Mouse (Mus musculus) hindbrain, embryonic 11.5 days (tissue): Measurements from ENCODE around the gene Sumf1. TPM values are rescaled to one million over a fixed set of nuclear protein-coding genes. Genes with fewer than 3 reads are reported as not detected.
A peak's percentile ranks its signal among the peaks of the same experiment; 100 is the strongest.

ENCODE experiments used
- ATAC-seq: fragments of 200-750 bp; cut with Nextera tagmentation; 2 replicates; pipeline ENCODE4 v1.8.0; 2017; ENCODE audit warnings: mild to moderate bottlenecking, moderate TSS enrichment, moderate library complexity; ENCODE audit not compliant: low FRiP score
- DNase-seq: peaks from one replicate; pipeline ENCODE4 v3.0.0-alpha.2; 2015; ENCODE audit warnings: low spot score
- H3K27ac ChIP-seq: fragments of 300-500 bp; sonication (generic); 2 replicates; pipeline ENCODE4 v1.5.1; 2014; ENCODE audit warnings: mild to moderate bottlenecking, low read depth, low read length
- H3K27me3 ChIP-seq: fragments of 300-500 bp; sonication (generic); 2 replicates; pipeline ENCODE4 v1.6.1; 2014; ENCODE audit warnings: mild to moderate bottlenecking, low read length, moderate library complexity, mixed read lengths; ENCODE audit not compliant: control insufficient read depth, insufficient read depth
- H3K36me3 ChIP-seq: fragments of 300-500 bp; sonication (generic); 2 replicates; pipeline ENCODE4 v1.6.1; 2014; ENCODE audit warnings: mild to moderate bottlenecking, low read length, moderate library complexity, mixed read lengths; ENCODE audit not compliant: control insufficient read depth, insufficient read depth
- H3K4me1 ChIP-seq: fragments of 300-500 bp; sonication (generic); replicated peaks from 2 replicates; pipeline ENCODE4 v1.6.1; 2014; ENCODE audit warnings: low read length, mixed read lengths; ENCODE audit not compliant: control insufficient read depth, insufficient read depth
- H3K4me2 ChIP-seq: fragments of 300-500 bp; sonication (generic); replicated peaks from 2 replicates; pipeline ENCODE4 v1.6.1; 2014; ENCODE audit warnings: mild to moderate bottlenecking, low read depth, low read length
- H3K4me3 ChIP-seq: fragments of 300-500 bp; sonication (generic); 2 replicates; pipeline ENCODE4 v1.5.1; 2014; ENCODE audit warnings: low read depth, low read length
- H3K9ac ChIP-seq: fragments of 300-500 bp; sonication (generic); 2 replicates; pipeline ENCODE4 v1.6.1; 2014; ENCODE audit warnings: low read depth, low read length
- H3K9me3 ChIP-seq: fragments of 300-500 bp; sonication (generic); 2 replicates; pipeline ENCODE4 v1.6.1; 2016; ENCODE audit warnings: low read length; ENCODE audit not compliant: control insufficient read depth
- WGBS: fragments of 180-500 bp; shearing (Covaris S2); extraction: QIAGEN DNeasy Blood & Tissue Kit; methylation state at CpG from one replicate; pipeline ENCODE4 v1.1.7; 2014; 5-methylcytosine and 5-hydroxymethylcytosine counted together
- polyA plus RNA-seq: library from polyadenylated mRNA; unstranded; fragments of >200 nt; fragmentation: Nextera tagmentation; extraction: Ambion mirVana; gene quantifications from 2 replicates; pipeline ENCODE4 v1.2.1, GENCODE M21; 2014

The Sumf1 gene
- polyA plus RNA-seq, result 13.3 and 14.6 TPM in 2 replicates

DNA sequence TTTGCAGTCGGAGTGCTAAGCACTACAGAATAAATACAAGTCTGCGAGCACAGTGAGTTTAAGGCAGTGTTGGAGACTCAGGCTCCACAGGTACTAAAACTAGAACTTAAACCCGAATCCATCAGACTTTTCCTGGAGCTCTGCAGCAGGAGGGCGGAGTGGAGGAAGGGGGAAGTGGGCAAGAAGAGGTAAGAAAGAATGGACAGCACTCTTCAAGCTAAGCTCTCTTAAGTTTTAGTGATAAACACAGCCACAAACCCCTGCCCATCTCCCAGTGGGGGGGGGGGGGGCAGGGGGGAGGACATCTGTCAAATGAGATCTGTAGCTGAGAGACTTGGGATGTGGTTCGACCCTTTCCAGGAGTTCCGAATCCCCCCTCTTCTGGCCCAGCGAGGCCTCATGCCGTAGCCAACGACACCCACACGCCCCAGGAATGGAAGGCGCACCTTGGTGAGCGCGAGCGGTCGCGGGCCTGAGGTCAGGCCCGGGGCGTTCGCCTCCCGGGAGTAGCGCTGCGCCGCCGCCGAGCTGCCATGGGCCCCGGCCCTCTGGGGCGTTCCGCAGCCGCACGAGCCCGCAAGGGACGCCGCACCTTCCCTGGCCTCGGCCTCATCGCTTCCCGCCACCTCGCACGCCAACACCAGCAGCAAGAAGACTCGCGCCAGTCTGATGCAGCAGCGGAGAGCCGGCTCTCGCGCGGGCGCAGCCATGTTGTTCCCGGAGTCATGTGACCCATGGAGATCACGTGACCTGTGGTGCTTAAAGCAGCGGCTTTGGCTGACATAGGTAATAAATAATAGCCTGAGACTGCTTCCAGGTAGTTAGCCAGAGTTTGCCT, at the start of gene Sumf1:
Gene Sumf1 (minus strand): TSS at position 736 of the 838 bp plus-strand sequence.
- 5% methylated on average over 48 of the region's 49 CpGs for WGBS
- Histone ChIP-seq H3K4me1 (peaks cover 3% of the 10 kb centered on the region; the same call in 1 of the 2 replicates), H3K27me3 (no peaks in the 10 kb centered on the region), H3K36me3 (no peaks in the 10 kb centered on the region), H3K27ac (no peak within 1 kb of the TSS), H3K4me2 (peak within 1 kb of the TSS; percentile 80), H3K9ac (peak within 1 kb of the TSS; percentile 78), H3K4me3 (peak within 1 kb of the TSS; percentile 92), H3K9me3 (no peaks in the 10 kb centered on the region)
- ATAC-seq (peak; percentile 93), DNase-seq (peak; percentile 92)

DNA sequence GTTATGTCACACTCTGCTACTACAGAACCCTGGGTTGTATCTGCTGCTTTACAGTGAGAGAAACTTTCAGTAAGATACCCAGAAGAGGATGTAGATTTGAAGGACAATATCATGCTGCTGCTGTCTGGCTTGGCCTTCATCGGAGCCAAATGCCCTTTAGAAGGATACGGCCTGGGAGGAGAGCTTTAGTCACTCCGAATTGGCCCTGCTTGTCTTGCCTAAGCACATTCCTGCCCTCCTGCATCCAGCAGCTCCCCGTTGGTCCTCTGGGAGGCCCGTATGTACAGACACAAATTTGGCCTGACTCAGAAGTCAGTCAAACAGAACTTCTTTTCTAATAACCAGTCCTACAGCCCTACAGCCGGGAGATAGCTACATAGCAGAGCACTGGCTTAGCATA, 49.2 kb upstream of the Sumf1 start:
- H3K4me3 ChIP-seq, result no peak overlapping the region
- H3K4me1 ChIP-seq, result no peaks in the 10 kb centered on the region
- no peak overlapping the region for H3K9ac ChIP-seq
- DNase-seq (no peak), ATAC-seq (no peak)
- H3K36me3 ChIP-seq, result no peaks in the 10 kb centered on the region
- H3K9me3 ChIP-seq, result no peaks in the 10 kb centered on the region
- H3K27me3 ChIP-seq, result no peaks in the 10 kb centered on the region
- H3K4me2 ChIP-seq, result no peak overlapping the region
- 75% methylated on average over 6 of the region's 6 CpGs for WGBS
- no peak overlapping the region for H3K27ac ChIP-seq

DNA sequence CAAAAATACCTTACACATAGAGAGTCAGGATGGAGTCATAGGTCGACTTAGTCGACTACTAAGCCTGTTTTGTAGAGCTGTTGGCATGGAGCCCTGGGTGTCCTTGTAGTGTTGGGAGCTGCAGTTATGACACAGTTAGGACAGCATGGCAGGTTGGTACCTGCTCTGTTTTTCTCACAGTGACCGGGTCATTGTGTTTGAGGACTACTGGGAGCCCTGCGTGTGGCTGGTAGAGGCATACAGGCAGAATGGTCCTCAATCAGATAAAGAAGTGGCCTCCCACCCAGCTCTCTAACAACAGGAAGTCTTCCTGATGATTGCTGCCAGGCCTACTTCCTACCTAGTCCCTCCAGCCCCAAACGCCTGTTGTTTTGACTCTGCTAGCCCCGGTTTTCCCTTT, 47.7 kb upstream of the Sumf1 start:
- no peaks in the 10 kb centered on the region for H3K27me3 ChIP-seq
- H3K27ac ChIP-seq, result no peak overlapping the region
- no peak for DNase-seq

DNA sequence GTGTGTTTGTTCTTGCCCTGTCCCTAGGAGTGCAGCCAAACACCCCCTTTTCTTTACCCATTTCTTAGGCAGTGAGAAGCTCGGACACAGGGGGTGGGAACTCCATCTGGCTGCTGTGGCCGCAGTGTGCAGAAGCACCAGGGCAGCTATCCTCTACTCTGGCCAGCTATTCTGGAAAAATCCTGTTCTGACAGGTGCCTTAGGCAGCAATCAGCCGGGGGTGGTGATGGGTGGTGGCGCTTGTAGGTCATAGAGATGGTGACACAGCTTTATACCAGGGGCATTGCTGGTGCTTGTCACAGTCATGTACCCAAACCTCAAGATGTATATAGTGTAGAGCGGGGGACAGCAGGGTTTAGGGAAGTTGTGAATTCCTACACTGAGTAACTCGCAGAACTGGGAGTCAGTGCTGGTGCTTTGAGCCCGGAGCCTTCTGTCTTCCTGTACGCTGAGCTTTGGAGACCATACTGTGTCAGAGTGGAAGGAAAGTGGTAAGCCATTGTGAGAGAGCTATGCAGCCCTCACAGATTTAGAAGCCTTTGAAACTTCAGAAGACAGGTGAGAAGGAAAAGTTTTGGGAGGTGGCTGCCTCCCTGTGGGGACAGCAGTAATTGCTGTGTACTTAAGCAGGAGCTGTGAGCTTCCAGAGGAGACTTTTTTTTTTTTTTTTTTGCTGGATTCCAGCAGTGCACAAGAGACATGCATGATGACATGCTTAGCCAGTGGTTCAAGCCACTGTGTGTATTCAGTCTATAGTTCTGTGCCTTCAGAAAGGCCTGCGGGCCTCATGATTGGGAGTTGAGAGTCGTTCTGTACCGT, 46.7 kb upstream of the Sumf1 start:
- Histone ChIP-seq H3K27me3 (no peaks in the 10 kb centered on the region), H3K27ac (no peak overlapping the region), H3K4me1 (no peaks in the 10 kb centered on the region), H3K36me3 (no peaks in the 10 kb centered on the region), H3K4me2 (no peak overlapping the region), H3K9ac (no peak overlapping the region), H3K9me3 (no peaks in the 10 kb centered on the region), H3K4me3 (no peak overlapping the region)
- 83% methylated on average over 11 of the region's 11 CpGs for WGBS
- no peak for DNase-seq
- no peak for ATAC-seq

More for the DNA sequence above, 47.7 kb upstream of the Sumf1 start:
- Histone ChIP-seq H3K4me1 (no peaks in the 10 kb centered on the region), H3K9me3 (no peaks in the 10 kb centered on the region), H3K36me3 (no peaks in the 10 kb centered on the region), H3K4me3 (no peak overlapping the region), H3K4me2 (no peak overlapping the region), H3K9ac (no peak overlapping the region)
- ATAC-seq, result no peak
- 61% methylated on average over 6 of the region's 6 CpGs for WGBS

DNA sequence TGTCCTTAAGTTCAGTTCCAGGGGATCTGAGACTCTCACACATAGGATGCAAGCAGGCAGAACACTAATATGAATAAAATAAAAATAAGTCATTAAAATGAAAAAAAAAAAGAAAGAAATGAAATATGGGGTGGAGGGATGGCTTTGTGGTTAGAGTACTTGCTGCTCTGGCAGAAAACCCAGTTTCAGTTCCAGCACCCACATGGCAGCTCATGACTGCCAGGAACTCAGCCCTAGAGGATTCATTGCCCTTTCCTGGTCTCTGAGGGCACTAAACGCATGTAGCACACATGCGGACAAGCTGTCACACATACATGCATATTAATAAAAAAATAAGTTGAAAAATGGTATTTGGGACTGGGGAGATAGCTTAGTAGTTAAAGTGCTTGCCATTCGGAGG, 45.2 kb upstream of the Sumf1 start:
- Histone ChIP-seq H3K36me3 (no peaks in the 10 kb centered on the region), H3K4me3 (no peak overlapping the region), H3K9me3 (no peaks in the 10 kb centered on the region), H3K4me2 (no peak overlapping the region), H3K27ac (no peak overlapping the region), H3K27me3 (no peaks in the 10 kb centered on the region), H3K4me1 (no peaks in the 10 kb centered on the region), H3K9ac (no peak overlapping the region)
- no peak for DNase-seq
- no peak for ATAC-seq
- 92% methylated on average over 3 of the region's 3 CpGs for WGBS

DNA sequence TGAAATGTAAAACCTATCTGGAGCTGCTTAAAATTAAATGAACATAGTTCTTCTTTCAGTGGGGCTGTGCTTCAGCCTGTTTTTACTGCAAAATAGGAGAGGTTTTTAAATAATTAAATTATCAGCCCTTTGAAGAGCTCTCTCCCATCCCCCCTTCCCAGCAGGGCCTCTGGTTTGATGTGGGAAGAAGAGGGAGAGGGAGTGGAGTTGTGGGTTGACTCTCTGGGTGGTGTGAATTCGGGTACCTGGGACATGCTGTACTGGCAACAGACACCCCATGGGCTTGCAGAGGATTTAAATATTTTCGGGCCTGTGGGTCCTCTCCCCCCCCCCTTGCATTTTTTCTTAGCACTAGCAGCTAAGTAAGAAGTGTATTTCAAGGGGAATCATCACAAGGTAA, 43.2 kb upstream of the Sumf1 start:
- H3K4me1 ChIP-seq, result no peaks in the 10 kb centered on the region
- no peaks in the 10 kb centered on the region for H3K9me3 ChIP-seq
- 9% methylated on average over 2 of the region's 2 CpGs for WGBS
- no peak overlapping the region for H3K9ac ChIP-seq
- no peak overlapping the region for H3K4me3 ChIP-seq
- H3K36me3 ChIP-seq, result no peaks in the 10 kb centered on the region
- no peaks in the 10 kb centered on the region for H3K27me3 ChIP-seq
- no peak overlapping the region for H3K27ac ChIP-seq
- DNase-seq (no peak), ATAC-seq (no peak)
- H3K4me2 ChIP-seq, result no peak overlapping the region

DNA sequence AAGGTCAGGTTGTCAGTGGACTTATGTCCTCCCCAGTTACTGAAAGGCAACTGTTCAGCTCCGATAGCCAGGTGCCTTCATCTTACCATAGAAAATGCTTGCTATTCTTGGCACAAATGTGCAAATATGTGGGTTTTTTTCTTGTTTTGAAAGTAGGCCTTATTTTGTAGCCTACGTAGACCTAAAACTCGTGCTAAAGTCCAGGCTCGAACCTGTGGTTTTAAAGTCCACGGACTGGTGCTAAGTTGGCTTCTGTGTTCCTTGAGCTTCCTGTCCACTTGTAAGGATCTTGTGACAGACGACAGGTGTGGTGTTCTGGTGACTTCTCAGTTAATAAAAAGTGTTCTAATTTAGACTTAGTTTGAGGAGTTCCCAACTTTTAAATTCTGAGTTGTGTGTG, 42.7 kb upstream of the Sumf1 start:
- no peak overlapping the region for H3K4me3 ChIP-seq
- no peaks in the 10 kb centered on the region for H3K4me1 ChIP-seq
- ATAC-seq (no peak), DNase-seq (no peak)
- H3K27ac ChIP-seq, result no peak overlapping the region
- no peaks in the 10 kb centered on the region for H3K9me3 ChIP-seq
- no peak overlapping the region for H3K9ac ChIP-seq
- H3K4me2 ChIP-seq, result no peak overlapping the region
- H3K36me3 ChIP-seq, result no peaks in the 10 kb centered on the region
- WGBS, result 73% methylated on average over 6 of the region's 6 CpGs
- no peaks in the 10 kb centered on the region for H3K27me3 ChIP-seq

DNA sequence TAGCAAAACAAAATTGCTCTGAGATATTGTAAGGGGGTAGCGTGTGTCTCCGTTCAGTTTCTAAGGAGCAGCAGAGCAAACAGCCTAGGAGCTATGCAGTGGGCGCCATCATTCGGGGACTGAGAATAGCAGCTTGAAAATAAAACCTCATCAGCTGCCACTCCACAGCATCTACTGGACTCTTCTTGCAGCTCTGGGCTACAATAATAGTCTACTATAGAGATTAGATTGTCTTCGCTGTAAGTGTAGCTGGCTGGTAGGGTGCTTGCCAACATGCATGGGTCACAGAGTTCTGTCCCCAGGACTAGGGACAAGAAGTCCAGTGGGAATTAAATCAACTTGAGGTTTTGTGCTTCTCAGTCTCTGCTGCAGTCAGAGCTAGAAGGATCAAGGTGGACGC, 42.1 kb upstream of the Sumf1 start:
- 90% methylated on average over 6 of the region's 6 CpGs for WGBS
- Histone ChIP-seq H3K27ac (no peak overlapping the region), H3K36me3 (no peaks in the 10 kb centered on the region), H3K4me2 (no peak overlapping the region), H3K9ac (no peak overlapping the region), H3K9me3 (no peaks in the 10 kb centered on the region), H3K4me1 (no peaks in the 10 kb centered on the region), H3K27me3 (no peaks in the 10 kb centered on the region), H3K4me3 (no peak overlapping the region)
- ATAC-seq (no peak), DNase-seq (no peak)
